ENCODE assay signal across 19 mouse cellular contexts in the genomic region with DNA sequence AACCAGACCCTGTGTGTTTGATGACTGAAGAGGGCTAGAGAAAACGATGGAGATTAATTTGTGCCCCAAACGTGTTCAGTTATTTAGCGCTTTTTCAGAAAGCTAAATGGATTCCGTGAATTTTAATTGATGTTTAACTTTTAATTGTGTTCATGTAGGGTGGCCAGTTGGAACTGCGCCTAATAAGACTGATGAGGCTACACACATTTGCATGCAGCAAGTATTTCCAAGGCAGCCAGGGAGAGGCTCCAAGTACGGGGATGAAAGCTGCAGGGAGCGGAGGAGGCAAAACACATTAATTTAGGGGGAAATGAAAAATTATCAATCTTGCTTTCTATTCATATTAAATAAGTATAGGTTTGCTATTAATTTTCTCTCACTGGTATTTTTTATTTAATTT.
DNase-seq lines count a peak whose midpoint lies in the region; ATAC-seq and TF ChIP-seq lines count a peak whose summit lies in the region.
"Had no signal": no experiment of that assay in that cellular context is flagged by ENCODE, and none has a peak within 500 bp of the region (broad histone marks: within the 10 kb centered on the region; RNA-seq: fewer than 3 reads in every experiment).

No protein-coding gene starts in this region.

- 0 out of 2 replicates have a peak, but pooled peaks cover 10% of the 10 kb centered on the region for H3K27me3 ChIP-seq in forebrain, embryonic 15.5 days
- no peaks in the 10 kb centered on the region for H3K27me3 ChIP-seq in forebrain, embryonic 11.5 days (ENCODE audit: control insufficient read depth, insufficient read depth, low read length)
- H3K27me3 ChIP-seq in hindbrain, postnatal 0 days (ENCODE audit: insufficient read depth, low read length) = no peaks in the 10 kb centered on the region
- H3K27me3 ChIP-seq: CH12.LX; kidney, embryonic 15.5 days had no signal

- no peak for TF ChIP-seq CTCF in hindbrain, postnatal 0 days (IDR thresholded peaks at IDR 0.05; ENCODE audit: low read depth)

- H3K4me1 ChIP-seq in forebrain, embryonic 15.5 days = peaks cover 10% of the 10 kb centered on the region
- H3K4me1 ChIP-seq in forebrain, embryonic 11.5 days (replicated peaks; ENCODE audit: control insufficient read depth, insufficient read depth, low read length) = no peaks in the 10 kb centered on the region
- 0 out of 2 replicates have a peak, but pooled peaks cover 4% of the 10 kb centered on the region for H3K4me1 ChIP-seq in hindbrain, postnatal 0 days (ENCODE audit: insufficient read depth, low read length)

- no peaks in the 10 kb centered on the region for H3K36me3 ChIP-seq in forebrain, embryonic 15.5 days
- H3K36me3 ChIP-seq in forebrain, embryonic 11.5 days (ENCODE audit: control insufficient read depth, insufficient read depth, low read length) = no peaks in the 10 kb centered on the region
- no peaks in the 10 kb centered on the region for H3K36me3 ChIP-seq in hindbrain, postnatal 0 days (ENCODE audit: insufficient read depth, low read length)
- H3K36me3 ChIP-seq: kidney, embryonic 15.5 days; limb, embryonic 10.5 days had no signal

- 18% methylated on average over 7 of the region's 7 CpGs for WGBS in forebrain, embryonic 15.5 days
- 67% methylated on average over 7 of the region's 7 CpGs for WGBS in forebrain, embryonic 11.5 days
- 28% methylated on average over 7 of the region's 7 CpGs for WGBS in hindbrain, postnatal 0 days

- 0 out of 2 replicates have a peak, but pooled peaks have one; percentile 60 for ATAC-seq in forebrain, embryonic 15.5 days (replicated peaks)
- ATAC-seq in forebrain, embryonic 11.5 days (replicated peaks; ENCODE audit: low FRiP score) = no peak
- ATAC-seq in hindbrain, postnatal 0 days = no peak

- H3K4me3 ChIP-seq in forebrain, embryonic 15.5 days = no peak overlapping the region
- H3K4me3 ChIP-seq in forebrain, embryonic 11.5 days (ENCODE audit: low read depth, low read length) = no peak overlapping the region
- H3K4me3 ChIP-seq in hindbrain, postnatal 0 days (ENCODE audit: low read length) = no peak overlapping the region
- H3K4me3 ChIP-seq: kidney, embryonic 15.5 days; limb, embryonic 10.5 days had no signal

- no peak for DNase-seq in forebrain, embryonic 11.5 days (ENCODE audit: low spot score)
- peak; percentile 37 for DNase-seq in left cerebral cortex, postnatal 14 days (ENCODE audit: low spot score in 2 of 2)
- DNase-seq in left cerebral cortex, adult 11 months (ENCODE audit: low spot score) = no peak
- peak; percentile 41 for DNase-seq in Muller cell, postnatal 12 days (ENCODE audit: inconsistent ontology term)
- peak; percentile 75 for DNase-seq in hindbrain, postnatal 0 days (ENCODE audit: low spot score)
- no peak for DNase-seq in thymus, postnatal 4 days
- no peak for DNase-seq in natural killer cell, adult 2 months (ENCODE audit: low spot score in 2 of 2)
- DNase-seq: adrenal gland, adult 2 months; cerebellum, adult 11-12 months; cerebellum, postnatal 25 days; gastrocnemius, postnatal 25 days; heart, postnatal 10 days; lung, adult 2 months; lung, postnatal 36 days had no signal

- H3K9ac ChIP-seq in forebrain, embryonic 15.5 days (replicated peaks) = no peak overlapping the region
- no peak overlapping the region for H3K9ac ChIP-seq in forebrain, embryonic 11.5 days (ENCODE audit: low read length)
- no peak overlapping the region for H3K9ac ChIP-seq in hindbrain, postnatal 0 days (replicated peaks; ENCODE audit: low read length)
- H3K9ac ChIP-seq: kidney, embryonic 15.5 days had no signal

- intact Hi-C loops in left cerebral cortex, postnatal 14 days (cut with DNase I) = no loop called here

- H3K27ac ChIP-seq in forebrain, embryonic 15.5 days (replicated peaks) = 0 out of 2 replicates have a peak overlapping the region, but pooled peaks have one; percentile 19
- no peak overlapping the region for H3K27ac ChIP-seq in forebrain, embryonic 11.5 days (ENCODE audit: low read depth, low read length)
- H3K27ac ChIP-seq in hindbrain, postnatal 0 days = no peak overlapping the region
- H3K27ac ChIP-seq: kidney, embryonic 15.5 days; limb, embryonic 10.5 days had no signal

- H3K4me2 ChIP-seq in forebrain, embryonic 15.5 days (replicated peaks) = no peak overlapping the region
- H3K4me2 ChIP-seq in forebrain, embryonic 11.5 days (ENCODE audit: low read depth, low read length, severe bottlenecking) = no peak overlapping the region
- H3K4me2 ChIP-seq in hindbrain, postnatal 0 days (ENCODE audit: low read depth, low read length) = no peak overlapping the region
- H3K4me2 ChIP-seq: kidney, embryonic 15.5 days; liver, embryonic 11.5 days had no signal

- no peaks in the 10 kb centered on the region for H3K9me3 ChIP-seq in forebrain, embryonic 15.5 days
- no peaks in the 10 kb centered on the region for H3K9me3 ChIP-seq in forebrain, embryonic 11.5 days (ENCODE audit: control insufficient read depth, low read length)
- no peaks in the 10 kb centered on the region for H3K9me3 ChIP-seq in hindbrain, postnatal 0 days (ENCODE audit: low read length)
- H3K9me3 ChIP-seq: kidney, embryonic 15.5 days; limb, embryonic 10.5 days had no signal

Comparison
In these comparisons a context has a peak if more than half of its experiments do, and no peak if none do; other contexts are left out.
1. DNase-seq: peak in left cerebral cortex, postnatal 14 days (2 of 2), Muller cell, postnatal 12 days (single experiment) and hindbrain, postnatal 0 days (single experiment); none in forebrain, embryonic 11.5 days (single experiment), left cerebral cortex, adult 11 months (single experiment), thymus, postnatal 4 days (single experiment) and natural killer cell, adult 2 months (0 of 2).